Mouse (Mus musculus) heart, adult 18-20 months (tissue): ENCODE results near the gene Adk. TPM values are rescaled to one million over a fixed set of nuclear protein-coding genes. Genes with fewer than 3 reads are reported as not detected.

ENCODE experiments used
- DNase-seq, 2 experiments: peaks; one replicate each; pipeline ENCODE4 v3.0.0; 2021 to 2022; ENCODE audit warnings: mixed read lengths in 1 of 2
- total RNA-seq, 2 experiments: library from RNA; stranded (reverse); gene quantifications; 2 replicates each; pipeline ENCODE4 v1.2.3; 2021

Gene Adk
- total RNA-seq, 2 experiments from 2014 or later: 228 to 242 TPM

GRCm38 (mm10) chr14:21271472-21271871, 219.1 kb downstream of the Adk start:
- no peak for DNase-seq

- DNase-seq: no peak
Observed at GRCm38 (mm10) chr14:21275786-21276185, 223.4 kb downstream of the Adk start.

DNA sequence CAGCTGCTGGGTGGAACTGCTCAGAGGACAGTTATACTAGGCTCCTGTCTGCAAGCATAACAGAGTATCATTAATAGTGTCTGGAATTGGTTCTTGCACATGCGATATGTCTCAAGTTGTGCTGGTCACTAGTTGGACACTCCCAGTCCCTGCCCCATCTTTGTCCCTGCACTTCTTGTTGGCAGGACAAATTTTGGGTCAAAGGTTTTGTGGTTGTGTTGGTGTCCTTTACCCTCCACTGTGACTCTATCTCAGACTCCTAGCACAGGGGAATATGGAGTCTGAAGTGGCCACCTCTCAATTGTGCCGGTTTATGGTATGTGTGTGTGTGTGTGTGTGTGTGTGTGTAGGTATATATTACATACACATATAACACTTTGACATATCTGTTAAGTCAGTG, 225.9 kb downstream of the Adk start:
- no peak for DNase-seq

- DNase-seq: no peak
Observed at GRCm38 (mm10) chr14:21278907-21279535, 226.6 kb downstream of the Adk start.

GRCm38 (mm10) chr14:21280451-21280850, 228.1 kb downstream of the Adk start:
- no peak for DNase-seq

GRCm38 (mm10) chr14:21281506-21281905, 229.1 kb downstream of the Adk start:
- no peak for DNase-seq

DNA sequence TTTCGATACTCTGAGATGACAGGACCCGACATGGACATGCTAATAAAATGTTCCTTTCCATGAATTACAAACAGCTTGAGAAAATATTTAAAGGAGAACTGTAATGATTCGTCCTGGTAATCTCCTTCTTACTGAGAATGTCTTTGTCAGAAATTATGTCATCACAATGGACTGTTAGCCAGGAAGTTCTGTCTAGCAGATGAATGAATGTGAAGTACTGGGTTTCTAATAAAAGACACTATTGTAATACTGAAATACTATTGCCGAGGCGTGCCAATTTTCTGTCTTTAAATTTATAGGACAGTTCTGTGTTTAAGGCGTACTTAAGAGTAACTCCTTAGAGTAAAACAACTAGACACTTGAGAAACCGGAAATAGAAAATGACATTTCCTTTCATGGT, 231.7 kb downstream of the Adk start:
- DNase-seq: no peak

- no peak for DNase-seq
Observed at GRCm38 (mm10) chr14:21284847-21285246, 232.5 kb downstream of the Adk start.

DNA sequence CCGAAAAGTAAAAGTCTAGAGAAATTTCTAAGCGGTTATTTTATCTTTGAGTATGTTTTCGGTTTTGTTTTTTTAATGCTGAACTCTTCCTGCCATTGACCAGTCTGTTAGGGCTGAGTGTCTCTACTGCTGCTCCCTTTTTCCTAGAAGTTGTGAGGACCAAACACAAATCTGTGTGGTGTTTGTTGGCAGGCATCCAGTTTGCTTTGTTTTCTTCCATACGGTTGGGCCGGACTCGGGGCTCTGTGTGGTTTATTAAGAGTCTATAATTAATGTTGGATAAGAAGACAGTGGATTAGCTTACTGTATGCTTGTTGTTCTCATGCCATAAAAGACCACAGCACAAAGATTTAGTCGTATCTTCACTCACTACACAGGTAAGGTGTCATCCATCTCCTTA, 233.9 kb downstream of the Adk start:
- no peak for DNase-seq

DNA sequence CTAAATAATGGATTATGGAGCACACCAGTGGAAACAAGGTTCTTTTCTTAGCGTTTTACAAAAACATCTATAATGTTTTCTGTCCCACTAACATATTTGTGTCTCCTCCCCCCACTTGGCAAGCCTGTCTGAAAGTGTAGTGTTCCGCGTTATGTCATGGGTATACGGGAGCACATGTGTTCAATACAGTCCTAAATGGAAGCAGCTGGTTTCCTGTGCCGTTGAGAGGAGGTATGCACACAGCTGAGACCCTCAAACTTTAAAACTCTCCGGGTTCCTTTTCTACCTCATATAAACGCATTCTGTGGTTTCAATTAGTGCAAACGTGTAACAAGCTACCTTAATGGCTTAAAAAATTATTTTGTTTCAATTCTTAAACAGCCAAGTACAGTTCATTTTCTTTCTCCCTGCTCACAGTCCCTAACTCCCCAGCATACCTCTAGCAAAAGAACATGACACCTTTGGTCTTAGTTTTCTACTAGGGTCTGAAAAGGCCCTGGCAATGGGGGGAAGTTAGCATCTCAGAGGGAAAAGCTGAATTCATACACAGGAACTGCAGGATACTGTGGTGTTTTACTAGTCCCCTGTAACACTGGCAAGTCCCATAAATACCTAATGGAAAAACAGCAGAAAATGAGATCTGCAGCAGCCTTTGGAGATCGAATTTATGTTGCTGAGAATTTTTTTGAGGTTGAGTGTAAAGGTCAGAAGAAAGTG, 235.5 kb downstream of the Adk start:
- DNase-seq: no peak

DNA sequence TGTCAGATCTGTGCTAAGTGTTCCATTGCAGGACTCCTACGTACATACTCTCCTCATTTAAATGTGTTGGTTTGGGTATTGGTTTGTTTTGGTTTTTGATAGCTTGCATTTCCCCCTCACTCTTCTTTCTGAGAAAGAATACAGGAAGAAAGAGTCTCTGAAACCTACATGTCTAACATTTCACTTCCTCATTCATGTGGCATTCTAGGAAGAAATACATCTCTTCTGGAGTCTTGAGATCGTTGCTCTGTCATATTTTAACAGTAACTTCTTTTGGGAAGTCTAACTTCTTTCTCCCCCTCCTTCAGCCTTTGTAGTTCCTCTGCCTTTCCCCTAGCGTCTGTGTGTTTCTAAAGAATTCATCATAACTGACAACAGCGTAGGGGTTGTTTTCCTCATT, 247.4 kb downstream of the Adk start:
- DNase-seq: no peak

GRCm38 (mm10) chr14:21304815-21305214, 252.4 kb downstream of the Adk start:
- DNase-seq: peak; percentile 25 to 56

DNA sequence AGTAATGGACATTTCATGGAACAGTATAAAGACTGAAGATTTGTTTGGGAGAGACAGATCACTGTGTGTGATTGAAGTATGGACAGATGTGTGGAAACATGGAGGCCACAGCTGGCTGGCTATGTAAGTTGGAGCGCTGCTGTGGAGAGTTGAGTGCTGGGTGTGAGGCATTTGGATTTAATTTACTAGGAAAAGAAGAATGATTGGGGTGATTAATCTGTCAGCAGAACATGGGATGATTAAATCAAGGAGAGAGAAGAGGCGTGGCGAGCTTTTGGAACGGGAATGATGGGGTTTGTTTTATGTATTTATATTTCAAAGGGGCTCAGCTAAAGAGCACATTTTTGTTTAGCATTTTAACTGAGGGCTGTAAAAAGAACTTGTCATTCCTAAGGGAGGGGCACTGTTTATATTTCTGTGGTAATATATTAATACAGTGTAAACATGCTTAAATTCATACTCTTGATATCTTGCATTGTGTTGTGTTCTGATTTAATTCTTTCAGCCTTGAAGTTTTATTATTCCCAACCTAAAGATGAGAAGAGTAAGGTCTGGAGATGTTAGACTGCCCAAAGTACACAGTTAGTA, 256.1 kb downstream of the Adk start:
- DNase-seq: no peak

- DNase-seq: no peak
Observed at GRCm38 (mm10) chr14:21310530-21310929, 258.2 kb downstream of the Adk start.

GRCm38 (mm10) chr14:21313561-21314342, 261.4 kb downstream of the Adk start:
- no peak for DNase-seq

DNA sequence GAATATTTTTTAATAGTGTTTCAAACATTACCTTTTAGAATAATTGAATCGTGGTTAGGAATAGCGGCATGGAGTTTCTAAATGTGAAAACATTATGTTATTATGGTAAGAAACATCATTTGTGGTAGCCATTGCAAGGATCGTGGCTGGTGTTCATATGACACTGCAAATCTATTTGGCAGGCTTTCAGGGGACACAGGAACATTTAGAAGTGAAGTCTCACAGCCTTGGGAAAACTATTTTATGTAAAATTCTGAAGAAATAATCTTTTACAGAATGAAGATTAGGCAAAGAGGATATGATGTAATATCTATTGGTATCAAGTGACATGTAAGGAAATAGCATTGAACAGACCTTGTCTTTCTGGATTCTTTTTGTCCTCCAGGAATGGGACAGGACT, 262.1 kb downstream of the Adk start:
- DNase-seq: peak; percentile 21 to 40

DNA sequence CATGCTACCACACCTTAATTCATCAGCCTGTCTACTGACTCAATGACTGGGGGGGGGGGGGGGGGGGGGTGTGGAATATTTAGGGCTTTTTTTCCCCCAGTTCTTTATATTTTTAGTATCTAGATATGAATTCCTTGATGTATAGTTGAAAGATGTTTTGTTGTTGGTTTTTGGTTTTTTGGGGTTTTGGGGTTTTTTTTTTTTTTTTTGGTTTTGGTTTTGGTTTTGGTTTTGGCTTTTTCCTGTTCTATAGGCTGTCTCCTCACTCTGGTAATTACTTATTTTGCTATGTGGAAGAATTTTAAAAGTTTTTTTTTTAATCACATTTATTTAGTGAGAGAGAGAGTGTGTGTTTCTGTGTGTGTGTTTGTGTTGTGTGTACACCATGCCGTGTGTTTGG, 282.5 kb downstream of the Adk start:
- DNase-seq: no peak

DNA sequence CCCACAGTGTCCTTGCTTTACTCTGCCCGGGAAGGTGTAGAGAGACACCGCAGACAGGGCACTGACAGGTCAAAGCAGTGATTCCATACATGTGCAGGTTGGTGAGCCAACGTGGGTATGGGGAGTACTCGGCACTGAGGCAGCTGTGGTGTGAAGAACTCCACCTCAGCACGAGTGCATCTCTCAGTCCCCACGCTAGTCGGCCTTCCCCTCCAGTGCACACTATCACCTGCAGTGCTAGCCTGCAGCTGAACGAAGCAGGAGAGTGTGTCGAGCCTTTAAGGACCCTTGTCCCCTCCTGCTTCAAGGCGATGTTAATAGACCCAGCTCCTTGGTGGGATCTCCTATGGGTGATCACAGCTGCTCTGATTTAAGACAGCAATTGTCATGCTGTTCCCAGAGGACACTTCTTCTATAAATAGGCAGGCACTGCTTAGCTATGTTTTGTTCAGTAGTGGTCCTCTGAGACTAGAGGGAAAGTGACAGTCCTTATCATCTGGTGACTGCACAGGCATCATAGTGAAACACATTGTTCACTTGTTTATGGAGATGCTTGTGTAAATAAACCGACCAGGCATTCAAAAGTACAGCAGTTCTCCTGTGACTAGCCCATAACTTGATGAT, 283.4 kb downstream of the Adk start:
- DNase-seq: peak in 1 of 2 experiments; percentile 16

GRCm38 (mm10) chr14:21337948-21338347, 285.6 kb downstream of the Adk start:
- DNase-seq: no peak

- DNase-seq: no peak
Observed at GRCm38 (mm10) chr14:21341195-21341594, 288.8 kb downstream of the Adk start.

- no peak for DNase-seq
Observed at GRCm38 (mm10) chr14:21342984-21343383, 290.6 kb downstream of the Adk start.

- no peak for DNase-seq
Observed at GRCm38 (mm10) chr14:21344896-21345295, 292.5 kb downstream of the Adk start.
